Mouse (Mus musculus): ENCODE measurements at regions not wholly inside any gene's neighbourhood (a gene's known extent, or its start where the extent isn't known, plus 50 kb on each side); places are given as distances from the start of the nearest gene placed in this dataset.

GRCm38 (mm10) chr13:35517692-35518091 is 141.9 kb upstream of the Cdyl start:
- no peak for TF ChIP-seq TAL1 (IDR thresholded peaks at IDR 0.05; ENCODE audit: low read length)
- TF ChIP-seq GATA1 (IDR thresholded peaks at IDR 0.05; ENCODE audit: low read length), result no peak

Measured in erythroblast, embryonic 14.5 days (primary cell).